In genomic region chr16:33517627-33518026, GRCm38 (mm10) we compare ENCODE assay signal across 9 mouse cellular contexts. TPM values are rescaled to one million over a fixed set of nuclear protein-coding genes. Genes with fewer than 3 reads are reported as not detected.
DNase-seq lines count a peak whose midpoint lies in the region; ATAC-seq lines count a peak whose summit lies in the region.
"Had no signal": no experiment of that assay in that cellular context is flagged by ENCODE, and none has a peak within 500 bp of the region (broad histone marks: within the 10 kb centered on the region; RNA-seq: fewer than 3 reads in every experiment).

No protein-coding gene starts in this region.

- H3K9ac ChIP-seq in heart, embryonic 11.5 days (ENCODE audit: low read depth, low read length) = peak overlapping the region; percentile 56; the same call in 1 of the 2 replicates
- H3K9ac ChIP-seq in heart, embryonic 16.5 days (ENCODE audit: low read length) = peak overlapping the region; percentile 65; the same call in 1 of the 2 replicates

- no peak for ATAC-seq in heart, embryonic 11.5 days (replicated peaks; ENCODE audit: insufficient number of reproducible peaks, low FRiP score, low TSS enrichment)
- no peak; the same call in 1 of the 2 replicates for ATAC-seq in heart, embryonic 16.5 days (replicated peaks; ENCODE audit: extremely low read depth, insufficient read depth, low FRiP score)

- peaks cover 12% of the 10 kb centered on the region for H3K4me1 ChIP-seq in heart, embryonic 11.5 days (ENCODE audit: control insufficient read depth, insufficient read depth, low read length)
- peaks cover 13% of the 10 kb centered on the region for H3K4me1 ChIP-seq in heart, embryonic 16.5 days (ENCODE audit: control insufficient read depth, insufficient read depth, low read length)
- peaks cover 23% of the 10 kb centered on the region for H3K4me1 ChIP-seq in midbrain, embryonic 10.5 days

- H3K4me2 ChIP-seq in heart, embryonic 11.5 days = peak overlapping the region; percentile 84
- H3K4me2 ChIP-seq in heart, embryonic 16.5 days (ENCODE audit: low read depth, low read length) = peak overlapping the region; percentile 88

- no peaks in the 10 kb centered on the region for H3K36me3 ChIP-seq in heart, embryonic 11.5 days (ENCODE audit: control insufficient read depth, insufficient read depth, low read length)
- no peaks in the 10 kb centered on the region for H3K36me3 ChIP-seq in heart, embryonic 16.5 days (ENCODE audit: control insufficient read depth, insufficient read depth)
- H3K36me3 ChIP-seq in midbrain, embryonic 10.5 days = no peaks in the 10 kb centered on the region

- H3K27ac ChIP-seq in heart, embryonic 11.5 days (ENCODE audit: low read depth, low read length) = no peak overlapping the region
- H3K27ac ChIP-seq in heart, embryonic 16.5 days (ENCODE audit: low read length) = no peak overlapping the region
- peak overlapping the region; percentile 86 for H3K27ac ChIP-seq in midbrain, embryonic 10.5 days (replicated peaks)

- no peaks in the 10 kb centered on the region for H3K27me3 ChIP-seq in heart, embryonic 11.5 days (ENCODE audit: control insufficient read depth, insufficient read depth, low read length)
- H3K27me3 ChIP-seq in heart, embryonic 16.5 days (ENCODE audit: control insufficient read depth, insufficient read depth, low read length) = no peaks in the 10 kb centered on the region
- peaks cover 13% of the 10 kb centered on the region for H3K27me3 ChIP-seq in midbrain, embryonic 10.5 days (ENCODE audit: low read depth, poor library complexity, severe bottlenecking)

- no peak for DNase-seq in heart, postnatal 4 days
- DNase-seq in cerebellum, adult 18-20 months = peak; percentile 26 to 40
- DNase-seq in midbrain, embryonic 10.5 days (ENCODE audit: low spot score) = no peak
- no peak for DNase-seq in adipocyte (ENCODE audit: low spot score)
- no peak for DNase-seq in layer of hippocampus, postnatal 10 days (ENCODE audit: low spot score in 2 of 2)
- DNase-seq in lung, postnatal 4 days = no peak
- DNase-seq: kidney, adult 2 months had no signal

- 21% methylated on average over 4 of the region's 4 CpGs for WGBS in heart, embryonic 11.5 days (ENCODE audit: insufficient replicate concordance)
- 18% methylated on average over 4 of the region's 4 CpGs for WGBS in heart, embryonic 16.5 days
- WGBS in midbrain, embryonic 10.5 days = 35% methylated on average over 4 of the region's 4 CpGs

- H3K9me3 ChIP-seq in heart, embryonic 11.5 days (replicated peaks; ENCODE audit: control insufficient read depth, low read length) = no peaks in the 10 kb centered on the region
- H3K9me3 ChIP-seq in heart, embryonic 16.5 days (replicated peaks; ENCODE audit: control insufficient read depth, low read length) = no peaks in the 10 kb centered on the region
- H3K9me3 ChIP-seq in midbrain, embryonic 10.5 days (replicated peaks) = no peaks in the 10 kb centered on the region

- peak overlapping the region; percentile 43 for H3K4me3 ChIP-seq in heart, embryonic 11.5 days (ENCODE audit: low read depth, low read length)
- peak overlapping the region; percentile 56 for H3K4me3 ChIP-seq in heart, embryonic 16.5 days (ENCODE audit: low read length)
- H3K4me3 ChIP-seq in midbrain, embryonic 10.5 days = peak overlapping the region; percentile 54

RNA-seq across cellular contexts. Expression of gene Slc12a8, which starts 0.5 kb away (rescaled TPM):
- polyA plus RNA-seq in heart, embryonic 11.5 days (2014; fragmentation: Nextera tagmentation; extraction: Ambion mirVana) = 1.6 and 2.0 TPM in 2 replicates
- total RNA-seq in heart, postnatal 4 days (2021) = 1 to 10 TPM in 1 of 2 experiments, under 1 TPM in 1; 0.92 to 1.3 TPM
- polyA plus RNA-seq in heart, embryonic 16.5 days (2015; fragmentation: Nextera tagmentation; extraction: Ambion mirVana) = 1.1 and 1.2 TPM in 2 replicates
- polyA plus RNA-seq in midbrain, embryonic 10.5 days (2016; fragmentation: Nextera tagmentation; extraction: Ambion mirVana) = 1.5 and 1.9 TPM in 2 replicates
- total RNA-seq in layer of hippocampus, postnatal 10 days (2021) = 1 to 10 TPM; 1.2 to 1.6 TPM

Comparison
In these comparisons a context has a peak if more than half of its experiments do, and no peak if none do; other contexts are left out.
1. DNase-seq: peak in cerebellum, adult 18-20 months (2 of 2); none in heart, postnatal 4 days (single experiment), midbrain, embryonic 10.5 days (single experiment), adipocyte (single experiment), layer of hippocampus, postnatal 10 days (0 of 2) and lung, postnatal 4 days (0 of 2).
2. Peak in every context shown above with its lines, with median percentiles within 50 percentile points of each other: H3K4me3 ChIP-seq.